Mouse (Mus musculus) cerebellum, adult 11-12 months (tissue): ENCODE measurements around the gene Gm20422.
"Not testable (repeated sequence)": the region's sequence is repeated elsewhere in the genome, so short reads cannot be mapped to it uniquely, and the experiment has no call there.

ENCODE experiments used
- DNase-seq: peaks from one replicate; pipeline ENCODE4 v3.0.0; 2022

The Gm20422 gene

GRCm38 (mm10) chr8:69791415-69792068 lies 16.9 kb upstream of the Gm20422 start:
- peak; percentile 69 for DNase-seq

GRCm38 (mm10) chr8:69790773-69791367 lies 16.2 kb upstream of the Gm20422 start, which contains the start of the genes Atp13a1 and Zfp866:
Atp13a1 (plus strand) TSS chr8:69791163.
Zfp866 (minus strand) TSS chr8:69791178.
- DNase-seq = peak; percentile 86

- no peak for DNase-seq
These were observed 15.7 kb upstream of the Gm20422 start for GRCm38 (mm10) chr8:69790364-69790763.

- DNase-seq = no peak
These were observed 15.0 kb upstream of the Gm20422 start for GRCm38 (mm10) chr8:69789731-69790130.

- DNase-seq = no peak
These were observed 14.4 kb upstream of the Gm20422 start for GRCm38 (mm10) chr8:69789105-69789504.

GRCm38 (mm10) chr8:69777111-69777510 lies 2.4 kb upstream of the Gm20422 start:
- no peak for DNase-seq

- DNase-seq = no peak
These were observed 456 bp upstream of the Gm20422 start for GRCm38 (mm10) chr8:69775149-69775534.

- DNase-seq = no peak
These were observed 2.6 kb downstream of the Gm20422 start for GRCm38 (mm10) chr8:69772106-69772505.

- no peak for DNase-seq
These were observed 3.5 kb downstream of the Gm20422 start for GRCm38 (mm10) chr8:69771221-69771620.

GRCm38 (mm10) chr8:69761814-69762445 lies 12.8 kb downstream of the Gm20422 start:
- no peak for DNase-seq

- DNase-seq = no peak
These were observed 16.4 kb downstream of the Gm20422 start for GRCm38 (mm10) chr8:69758316-69758715.

GRCm38 (mm10) chr8:69752437-69752836 lies 22.2 kb downstream of the Gm20422 start:
- no peak for DNase-seq

- peak; percentile 95 for DNase-seq
These were observed 24.9 kb downstream of the Gm20422 start, which contains the start of gene Zfp963 for GRCm38 (mm10) chr8:69749544-69750454. Zfp963 (minus strand) TSS chr8:69749970.

GRCm38 (mm10) chr8:69741231-69741630 lies 33.5 kb downstream of the Gm20422 start:
- no peak for DNase-seq

GRCm38 (mm10) chr8:69740763-69741162 lies 33.9 kb downstream of the Gm20422 start:
- DNase-seq = no peak

GRCm38 (mm10) chr8:69735495-69735894 lies 39.2 kb downstream of the Gm20422 start:
- no peak for DNase-seq

GRCm38 (mm10) chr8:69717232-69717580 lies 57.5 kb downstream of the Gm20422 start:
- no peak for DNase-seq

GRCm38 (mm10) chr8:69716403-69717231 lies 58.1 kb downstream of the Gm20422 start:
- DNase-seq = peak; percentile 99

GRCm38 (mm10) chr8:69715366-69715765 lies 59.3 kb downstream of the Gm20422 start:
- peak; percentile 22 for DNase-seq

GRCm38 (mm10) chr8:69713516-69713915 lies 61.2 kb downstream of the Gm20422 start:
- DNase-seq = no peak

- not testable (repeated sequence) for DNase-seq
These were observed 64.1 kb downstream of the Gm20422 start, which contains the start of gene Zfp869 for GRCm38 (mm10) chr8:69710624-69711023. Zfp869 (minus strand) TSS chr8:69710724.

GRCm38 (mm10) chr8:69701810-69702209 lies 72.9 kb downstream of the Gm20422 start:
- DNase-seq = no peak
